In genomic region chr13:63321689-63322088, GRCm38 (mm10) we compare ENCODE assay signal across 17 mouse cellular contexts.
A peak's percentile ranks its signal among the peaks of the same experiment; 100 is the strongest.
DNase-seq lines count a peak whose midpoint lies in the region; ATAC-seq lines count a peak whose summit lies in the region.
"Had no signal": no experiment of that assay in that cellular context is flagged by ENCODE, and none has a peak within 500 bp of the region (broad histone marks: within the 10 kb centered on the region; RNA-seq: fewer than 3 reads in every experiment).

No protein-coding gene starts in this region.

- peak; percentile 7 for DNase-seq in adrenal gland, adult 2 months
- no peak for DNase-seq in adrenal gland, postnatal 10 days
- DNase-seq in kidney, adult 18-20 months, result no peak
- no peak for DNase-seq in midbrain, embryonic 10.5 days (ENCODE audit: low spot score)
- DNase-seq in limb, embryonic 10.5 days (ENCODE audit: low spot score), result no peak
- no peak for DNase-seq in urinary bladder, adult 18-20 months (ENCODE audit: low spot score in 2 of 2)
- DNase-seq: adrenal gland, postnatal 25 days; cerebellum, postnatal 36 days; forebrain, postnatal 0 days; kidney, postnatal 14 days; lung, postnatal 4 days; retina, postnatal 1 day had no signal

- H3K36me3 ChIP-seq in kidney, embryonic 15.5 days, result peaks cover 6% of the 10 kb centered on the region; the same call in 1 of the 2 replicates
- H3K36me3 ChIP-seq in midbrain, embryonic 10.5 days, result peaks cover 24% of the 10 kb centered on the region
- peaks cover 7% of the 10 kb centered on the region for H3K36me3 ChIP-seq in midbrain, embryonic 13.5 days
- peaks cover 9% of the 10 kb centered on the region for H3K36me3 ChIP-seq in limb, embryonic 10.5 days
- H3K36me3 ChIP-seq: limb, embryonic 15.5 days; stomach, embryonic 15.5 days had no signal

- peak overlapping the region; percentile 56; the same call in 1 of the 2 replicates for H3K27ac ChIP-seq in kidney, embryonic 15.5 days
- 0 out of 2 replicates have a peak overlapping the region, but pooled peaks have one; percentile 23 for H3K27ac ChIP-seq in midbrain, embryonic 10.5 days (replicated peaks)
- no peak overlapping the region for H3K27ac ChIP-seq in midbrain, embryonic 13.5 days
- H3K27ac ChIP-seq in limb, embryonic 10.5 days, result peak overlapping the region; percentile 73; the same call in 1 of the 2 replicates
- H3K27ac ChIP-seq: hindbrain, embryonic 13.5 days; limb, embryonic 15.5 days; stomach, embryonic 15.5 days had no signal

- peaks cover 41% of the 10 kb centered on the region for H3K4me1 ChIP-seq in kidney, embryonic 15.5 days
- peaks cover 44% of the 10 kb centered on the region for H3K4me1 ChIP-seq in midbrain, embryonic 10.5 days
- H3K4me1 ChIP-seq in midbrain, embryonic 13.5 days (replicated peaks), result peaks cover 24% of the 10 kb centered on the region; the same call in 1 of the 2 replicates
- peaks cover 47% of the 10 kb centered on the region for H3K4me1 ChIP-seq in limb, embryonic 10.5 days

- H3K4me3 ChIP-seq in kidney, embryonic 15.5 days (replicated peaks), result no peak overlapping the region
- no peak overlapping the region for H3K4me3 ChIP-seq in midbrain, embryonic 10.5 days
- H3K4me3 ChIP-seq in midbrain, embryonic 13.5 days (replicated peaks), result no peak overlapping the region
- no peak overlapping the region for H3K4me3 ChIP-seq in limb, embryonic 10.5 days
- H3K4me3 ChIP-seq: hindbrain, embryonic 13.5 days; limb, embryonic 15.5 days; stomach, embryonic 15.5 days had no signal

- no peak overlapping the region for H3K9ac ChIP-seq in kidney, embryonic 15.5 days
- no peak overlapping the region for H3K9ac ChIP-seq in midbrain, embryonic 13.5 days (replicated peaks)
- H3K9ac ChIP-seq: forebrain, postnatal 0 days; hindbrain, embryonic 13.5 days; limb, embryonic 15.5 days; stomach, embryonic 15.5 days had no signal

- H3K9me3 ChIP-seq in kidney, embryonic 15.5 days (replicated peaks), result no peaks in the 10 kb centered on the region
- no peaks in the 10 kb centered on the region for H3K9me3 ChIP-seq in midbrain, embryonic 10.5 days (replicated peaks)
- H3K9me3 ChIP-seq in midbrain, embryonic 13.5 days, result no peaks in the 10 kb centered on the region
- no peaks in the 10 kb centered on the region for H3K9me3 ChIP-seq in limb, embryonic 10.5 days (replicated peaks)
- H3K9me3 ChIP-seq: hindbrain, embryonic 13.5 days; limb, embryonic 15.5 days; stomach, embryonic 15.5 days had no signal

- H3K27me3 ChIP-seq in kidney, embryonic 15.5 days, result no peaks in the 10 kb centered on the region
- H3K27me3 ChIP-seq in midbrain, embryonic 10.5 days (ENCODE audit: low read depth, poor library complexity, severe bottlenecking), result no peaks in the 10 kb centered on the region
- H3K27me3 ChIP-seq in midbrain, embryonic 13.5 days, result no peaks in the 10 kb centered on the region
- H3K27me3 ChIP-seq in limb, embryonic 10.5 days (ENCODE audit: low read depth, poor library complexity, severe bottlenecking), result no peaks in the 10 kb centered on the region
- H3K27me3 ChIP-seq: hindbrain, embryonic 13.5 days; limb, embryonic 15.5 days; stomach, embryonic 15.5 days had no signal

- 41% methylated on average over 5 of the region's 5 CpGs for WGBS in kidney, embryonic 15.5 days
- WGBS in midbrain, embryonic 10.5 days, result 67% methylated on average over 5 of the region's 5 CpGs
- WGBS in midbrain, embryonic 13.5 days, result 68% methylated on average over 5 of the region's 5 CpGs
- WGBS in limb, embryonic 10.5 days, result 82% methylated on average over 5 of the region's 5 CpGs

- H3K4me2 ChIP-seq in kidney, embryonic 15.5 days, result no peak overlapping the region
- H3K4me2 ChIP-seq in midbrain, embryonic 13.5 days (replicated peaks), result no peak overlapping the region
- H3K4me2 ChIP-seq: hindbrain, embryonic 13.5 days; limb, embryonic 15.5 days; stomach, embryonic 15.5 days had no signal

- ATAC-seq in kidney, embryonic 15.5 days (replicated peaks; ENCODE audit: low FRiP score), result peak; percentile 76
- no peak for ATAC-seq in midbrain, embryonic 13.5 days
- ATAC-seq: forebrain, postnatal 0 days had no signal
